Mouse (Mus musculus) c-Kit-positive CD71-negative TER-119-negative erythroid progenitor cells, embryonic 14.5 days (primary cell): ENCODE results near the gene Pnpla7.

ENCODE experiments used
- DNase-seq: peaks from one replicate; pipeline ENCODE4 v3.0.0-alpha.2; 2013; ENCODE audit warnings: low read depth

The Pnpla7 gene

DNA sequence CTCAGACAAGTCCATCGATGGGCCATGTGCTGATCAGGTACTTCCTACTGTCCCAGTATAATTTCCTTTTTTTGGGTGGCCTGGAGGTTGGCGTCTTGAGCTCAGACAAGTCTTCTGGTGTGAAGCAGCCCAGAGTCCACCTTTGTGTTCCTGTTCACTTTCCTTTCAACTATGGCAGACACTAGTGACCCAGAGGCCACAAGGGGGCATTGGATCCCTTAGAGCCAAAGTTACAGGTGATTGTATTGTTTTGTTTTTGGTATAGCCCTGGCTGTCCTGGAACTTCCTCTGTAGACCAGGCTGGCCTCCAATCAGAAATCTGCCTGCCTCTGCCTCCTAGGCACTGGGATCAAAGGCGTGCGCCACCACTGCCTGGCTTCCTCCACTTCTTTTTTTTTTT is 96.6 kb downstream of the Pnpla7 start:
- no peak for DNase-seq

DNA sequence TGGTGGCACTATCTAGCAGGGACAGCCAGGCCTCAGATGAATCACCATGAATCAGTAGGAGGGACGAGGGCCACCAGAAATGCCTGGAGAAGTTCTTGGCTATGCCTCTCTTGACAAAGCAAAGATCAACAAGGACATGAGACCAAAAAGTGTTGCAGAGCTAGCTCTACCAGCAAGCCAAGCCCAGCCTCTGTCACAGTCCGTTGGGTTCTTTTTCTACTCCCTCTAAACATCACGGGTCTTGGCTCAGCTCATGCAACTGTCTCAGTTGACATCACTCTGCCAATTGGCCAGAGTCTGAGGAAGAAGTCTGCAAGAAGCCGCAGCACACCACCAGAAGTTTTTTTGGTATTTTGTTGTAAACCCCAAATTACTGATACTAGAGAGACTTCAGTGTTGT is 99.7 kb downstream of the Pnpla7 start:
- no peak for DNase-seq

DNA sequence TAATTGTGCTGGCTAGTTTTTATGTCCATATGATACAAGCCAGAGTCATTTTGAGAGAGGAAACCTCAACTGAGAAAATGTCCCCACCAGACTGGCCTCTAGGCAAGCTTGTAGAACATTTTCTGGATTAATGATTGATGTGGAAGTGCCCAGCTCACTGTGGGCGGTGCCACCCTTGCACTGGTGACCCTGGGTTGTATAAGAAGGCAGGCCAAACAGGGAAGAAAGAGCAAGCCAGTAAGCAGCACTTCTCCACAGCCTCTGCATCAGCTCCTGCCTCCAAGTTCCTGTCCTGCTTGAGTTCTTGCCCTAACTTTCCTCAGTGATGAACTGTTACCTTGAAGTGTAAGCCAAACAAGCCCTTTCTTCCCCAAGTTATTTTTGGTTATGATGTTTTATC is 103.1 kb downstream of the Pnpla7 start:
- DNase-seq, result no peak

DNA sequence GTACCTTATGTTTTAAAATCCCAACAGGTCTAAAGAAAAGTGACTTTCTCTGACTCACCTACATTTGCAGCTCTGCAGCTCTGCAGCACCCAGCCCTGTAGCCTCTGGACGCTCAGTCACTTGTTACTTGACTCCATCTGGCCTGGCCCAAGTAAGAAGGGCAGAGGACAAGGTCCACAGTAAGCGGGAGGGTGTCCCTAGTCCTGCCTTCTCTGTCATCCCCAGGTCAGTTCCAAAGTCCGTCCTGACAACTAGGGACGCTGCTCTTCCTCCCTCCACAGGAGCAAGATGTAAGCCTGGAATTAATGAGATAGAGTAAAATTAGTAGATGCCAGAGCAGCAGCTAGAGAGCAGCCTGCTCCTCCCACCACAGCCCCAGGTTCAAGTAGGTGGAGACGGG is 104.2 kb downstream of the Pnpla7 start, which contains the start of gene Entpd8:
Entpd8 (plus strand) TSS at position 229 of the 400 bp plus-strand sequence.
- no peak for DNase-seq

DNA sequence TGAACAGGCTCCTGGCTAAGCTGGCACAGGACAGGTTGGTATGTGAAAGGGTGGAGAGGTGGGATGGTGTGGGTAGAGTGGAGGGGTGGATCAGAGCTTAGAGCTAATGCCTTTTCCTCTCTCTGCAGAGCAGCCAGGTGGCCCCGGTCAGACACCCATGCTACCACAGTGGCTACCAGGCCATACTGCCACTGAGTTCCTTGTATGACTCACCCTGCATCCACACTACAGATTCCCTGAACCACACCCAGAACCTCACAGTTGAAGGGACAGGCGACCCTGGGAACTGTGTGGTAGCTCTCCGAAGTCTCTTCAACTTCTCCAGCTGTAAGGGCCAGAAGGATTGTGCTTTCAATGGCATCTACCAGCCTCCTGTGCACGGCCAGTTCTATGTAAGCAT is 107.9 kb downstream of the Pnpla7 start:
- DNase-seq, result no peak

DNA sequence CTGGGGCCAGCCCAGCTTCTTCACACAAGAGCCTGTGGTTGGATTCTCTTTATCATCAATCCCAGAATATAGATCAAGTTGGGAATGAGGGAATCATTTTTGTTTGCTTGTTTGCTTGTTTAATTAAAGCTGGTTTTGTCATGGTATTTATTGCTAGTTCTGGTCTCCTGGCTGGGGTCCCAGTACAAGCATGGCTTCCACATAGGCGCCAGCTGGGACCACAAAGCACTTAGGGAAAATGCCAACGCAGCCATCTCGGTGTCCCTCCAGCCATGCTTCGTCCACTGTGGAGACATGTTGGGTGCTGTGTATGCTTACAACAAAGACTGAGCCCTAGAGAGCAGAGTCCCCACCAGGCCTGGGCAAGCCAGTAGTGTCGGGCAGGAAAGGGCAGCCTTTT is 109.7 kb downstream of the Pnpla7 start:
- no peak for DNase-seq

DNA sequence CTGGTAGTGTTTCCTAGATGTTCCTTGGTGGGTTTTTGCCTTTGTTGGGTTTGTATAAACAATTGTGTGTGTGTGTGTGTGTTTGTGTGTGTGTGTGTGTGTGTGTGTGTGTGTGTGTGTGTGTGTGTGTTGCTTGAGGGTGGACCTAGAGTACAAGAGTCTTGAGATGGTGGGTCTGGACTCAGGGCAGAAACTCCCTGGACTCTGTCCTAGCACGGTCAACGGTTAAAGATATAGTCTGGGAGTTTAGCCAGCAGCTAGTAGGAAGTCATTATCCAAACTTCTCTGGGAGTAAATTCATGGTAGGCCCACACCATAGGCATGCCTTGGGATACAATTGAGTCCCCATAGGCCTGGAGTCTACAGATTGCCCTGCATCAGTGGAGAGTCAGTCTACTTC is 112.0 kb downstream of the Pnpla7 start:
- no peak for DNase-seq

DNA sequence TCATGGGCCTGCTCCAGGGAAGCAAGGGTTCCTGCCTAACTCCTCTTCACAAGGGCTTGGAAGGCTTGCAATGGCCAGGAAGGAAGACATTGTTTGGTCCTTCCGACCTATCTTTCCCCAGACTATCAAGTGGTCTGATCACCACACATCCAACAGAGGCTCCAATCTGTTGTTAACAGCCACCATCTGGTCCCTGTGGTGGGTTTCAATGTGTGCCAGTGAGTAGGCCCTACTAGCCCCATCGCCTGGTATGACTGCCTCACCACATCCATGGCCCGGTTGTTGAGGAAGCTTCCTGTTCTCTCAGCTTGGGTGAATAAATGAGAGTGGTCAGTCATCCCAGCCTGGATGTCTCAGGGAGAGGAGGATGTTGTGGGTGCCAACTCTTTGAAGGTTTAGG is 112.8 kb downstream of the Pnpla7 start:
- DNase-seq, result no peak

DNA sequence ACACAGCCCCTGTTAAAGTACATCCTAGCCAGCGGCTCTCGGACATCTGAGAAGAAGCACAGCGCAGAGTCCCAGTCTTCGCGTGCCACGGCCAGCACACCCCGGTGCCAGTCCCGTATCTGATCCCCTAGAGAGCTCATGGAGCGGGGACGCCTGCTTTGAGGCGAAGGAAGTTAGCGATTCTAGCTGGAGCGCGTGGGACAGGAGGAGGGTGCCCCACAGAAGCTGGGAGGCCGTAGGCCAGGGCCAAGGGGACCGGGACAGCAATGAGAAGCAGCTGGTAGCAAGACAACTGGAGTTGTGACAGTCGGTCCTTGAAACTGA is 118.9 kb downstream of the Pnpla7 start:
- DNase-seq, result no peak

DNA sequence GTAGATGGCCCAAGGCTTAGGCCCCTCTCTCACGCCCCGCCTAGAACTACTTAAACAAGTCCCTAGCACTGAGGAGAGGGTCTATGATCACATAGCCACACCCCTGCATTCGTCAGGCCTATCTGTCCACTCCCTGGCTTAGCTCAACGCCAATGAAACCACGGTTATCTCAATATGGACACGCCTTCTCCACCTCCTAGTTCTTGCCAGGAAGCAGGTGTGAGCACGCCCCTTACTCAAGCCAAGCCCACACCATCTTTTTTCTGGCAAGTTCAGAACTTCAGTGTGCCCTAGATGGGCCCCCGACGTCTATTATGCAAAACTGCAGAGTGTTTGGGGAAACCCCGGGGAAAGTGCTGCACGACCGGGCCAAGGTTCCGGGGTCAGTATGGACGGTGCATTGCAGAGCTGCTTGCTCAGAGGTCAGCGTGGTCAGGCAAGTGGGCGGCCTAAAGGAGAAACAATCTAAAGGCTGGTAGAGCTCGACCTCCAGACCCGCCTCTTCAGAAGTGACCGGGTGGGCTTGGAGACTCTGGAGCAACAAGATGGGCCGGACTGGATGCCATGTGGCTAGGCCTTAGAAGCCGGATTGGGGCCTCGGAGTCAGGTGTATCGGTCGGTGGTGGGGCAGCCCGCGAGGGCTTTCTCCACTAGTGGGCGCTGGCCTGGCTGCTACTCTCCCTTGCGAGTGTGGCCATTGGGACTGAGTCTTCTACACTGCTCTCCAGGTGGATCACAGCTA is 119.4 kb downstream of the Pnpla7 start, which contains the start of gene Noxa1:
Noxa1 (minus strand) TSS at position 41 of the 742 bp plus-strand sequence.
- no peak for DNase-seq

DNA sequence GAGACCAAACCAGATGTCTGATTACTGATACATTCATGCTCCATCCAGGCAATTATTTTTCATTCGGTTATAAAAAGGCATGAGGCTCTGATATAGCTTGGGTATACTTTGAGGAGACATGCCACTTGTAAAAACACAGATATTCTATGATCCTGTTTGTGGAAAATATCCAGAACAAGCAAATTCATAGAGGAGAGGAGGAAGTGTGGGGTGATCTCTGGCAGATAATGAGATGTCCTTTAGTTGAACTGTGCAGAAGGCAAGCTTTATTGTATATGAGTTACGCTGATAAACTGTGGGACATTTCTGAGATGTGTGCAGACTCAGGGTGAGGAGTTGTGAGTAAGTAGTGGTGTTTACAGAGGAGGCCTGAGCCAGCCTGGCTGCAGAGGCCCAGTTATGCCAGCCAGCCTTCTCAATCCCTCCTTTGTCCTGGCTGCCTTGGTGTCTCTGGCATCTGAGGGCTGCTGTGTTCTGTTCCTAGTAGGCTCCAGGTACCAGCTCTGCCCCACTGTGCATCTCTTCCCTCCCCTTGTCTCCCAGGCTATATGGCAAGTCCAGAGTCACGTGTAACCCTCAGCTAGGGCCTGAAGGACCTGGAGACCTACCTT is 122.3 kb downstream of the Pnpla7 start:
- no peak for DNase-seq

DNA sequence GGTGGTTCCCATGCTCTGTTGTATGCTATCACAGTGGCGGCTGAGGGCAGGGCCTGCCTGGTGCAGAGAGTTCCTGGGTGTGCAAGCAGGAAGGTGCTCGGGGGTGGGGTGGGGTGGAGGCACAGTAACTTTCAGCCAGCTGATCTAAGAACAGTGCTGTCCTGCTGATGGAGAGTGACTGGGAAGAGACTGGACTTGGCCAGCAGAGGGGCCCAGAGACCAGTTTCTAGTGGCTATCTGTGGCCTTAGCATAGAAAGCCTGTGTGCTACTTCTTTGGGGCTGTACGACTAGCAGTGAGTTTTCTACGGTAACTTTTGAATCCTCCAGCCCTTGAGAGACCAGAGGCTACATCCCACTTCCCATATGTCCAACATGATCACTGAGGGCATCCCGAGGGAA is 123.1 kb downstream of the Pnpla7 start:
- no peak for DNase-seq

DNA sequence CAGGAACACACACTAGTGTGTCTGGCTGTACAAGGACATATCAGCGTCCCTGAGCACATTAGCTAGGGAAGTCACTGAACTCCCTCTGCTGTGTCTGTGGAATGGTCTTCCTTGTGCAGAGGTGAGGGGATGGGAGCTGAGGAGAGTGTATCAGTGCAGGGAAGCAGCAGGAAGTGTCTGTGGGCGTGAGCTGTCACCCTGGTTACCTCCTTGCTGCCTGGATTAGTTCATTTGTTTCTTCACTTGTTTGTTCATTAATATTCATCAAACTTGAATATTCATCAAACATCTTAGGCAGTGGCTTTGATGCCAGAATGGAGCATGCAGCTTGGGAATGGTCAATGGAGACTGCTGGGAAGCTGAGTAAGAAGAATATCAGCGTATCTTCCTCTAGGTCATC is 123.9 kb downstream of the Pnpla7 start:
- DNase-seq, result no peak
